Mouse (Mus musculus): ENCODE measurements around the gene Pln. TPM values are rescaled to one million over a fixed set of nuclear protein-coding genes. Genes with fewer than 3 reads are reported as not detected.

Pln gene
- total and polyA plus RNA-seq, 2 experiments = 0.09 TPM; not detected in 1

GRCm38 (mm10) chr10:53347787-53348755 is 10.6 kb downstream of the Pln start:
- peaks cover 27% of the 10 kb centered on the region for H3K36me3 ChIP-seq (ENCODE audit: control insufficient read depth, insufficient read depth, low read length)
- DNase-seq (ENCODE audit: extremely low read depth, low read depth, low spot score) = peak; percentile 78
- H3K9ac ChIP-seq (ENCODE audit: low read depth, low read length) = peak overlapping the region; percentile 49; the same call in 1 of the 2 replicates
- H3K79me2 ChIP-seq (ENCODE audit: control insufficient read depth, insufficient read depth, low read length) = peaks cover 10% of the 10 kb centered on the region; the same call in 1 of the 2 replicates
- WGBS = 28% methylated on average over 10 of the region's 10 CpGs
- peak overlapping the region; percentile 77 for H3K27ac ChIP-seq (replicated peaks; ENCODE audit: insufficient read depth, low read depth, low read length)
- H3K27me3 ChIP-seq (ENCODE audit: control insufficient read depth, insufficient read depth, low read length) = no peaks in the 10 kb centered on the region
- H3K4me1 ChIP-seq (ENCODE audit: control insufficient read depth, insufficient read depth, low read length) = peaks cover 19% of the 10 kb centered on the region
- no peak for TF ChIP-seq POLR2A (IDR thresholded peaks at IDR 0.05; ENCODE audit: extremely low read depth, insufficient read depth, low read length)
- peak; percentile 47 for TF ChIP-seq CTCF (IDR thresholded peaks at IDR 0.05; ENCODE audit: low read depth, low read length)
- peak overlapping the region; percentile 26; the same call in 1 of the 2 replicates for H3K4me3 ChIP-seq (ENCODE audit: insufficient read depth, low read depth, low read length)

GRCm38 (mm10) chr10:53349254-53349653 is 11.8 kb downstream of the Pln start:
- 63% methylated on average over 1 of the region's 1 CpGs for whole genome bisulfite sequencing
- TF ChIP-seq CTCF (IDR thresholded peaks at IDR 0.05; ENCODE audit: low read depth, low read length) (no peak), POLR2A (IDR thresholded peaks at IDR 0.05; ENCODE audit: extremely low read depth, insufficient read depth, low read length) (no peak)
- H3K27ac ChIP-seq (replicated peaks; ENCODE audit: insufficient read depth, low read depth, low read length) = no peak overlapping the region; the same call in 1 of the 2 replicates
- H3K79me2 ChIP-seq (ENCODE audit: control insufficient read depth, insufficient read depth, low read length) = peaks cover 13% of the 10 kb centered on the region; the same call in 1 of the 2 replicates
- H3K9ac ChIP-seq (ENCODE audit: low read depth, low read length) = no peak overlapping the region
- peaks cover 24% of the 10 kb centered on the region for H3K4me1 ChIP-seq (ENCODE audit: control insufficient read depth, insufficient read depth, low read length)
- H3K36me3 ChIP-seq (ENCODE audit: control insufficient read depth, insufficient read depth, low read length) = peaks cover 31% of the 10 kb centered on the region
- no peak overlapping the region for H3K4me3 ChIP-seq (ENCODE audit: insufficient read depth, low read depth, low read length)
- no peak for DNase-seq (ENCODE audit: extremely low read depth, low read depth, low spot score)
- no peaks in the 10 kb centered on the region for H3K27me3 ChIP-seq (ENCODE audit: control insufficient read depth, insufficient read depth, low read length)

GRCm38 (mm10) chr10:53353665-53354064 is 16.2 kb downstream of the Pln start:
- WGBS = 36% methylated on average over 3 of the region's 3 CpGs
- DNase-seq (ENCODE audit: extremely low read depth, low read depth, low spot score) = peak; percentile 27

GRCm38 (mm10) chr10:53359016-53359415 is 21.5 kb downstream of the Pln start:
- peak; percentile 68 for DNase-seq (ENCODE audit: extremely low read depth, low read depth, low spot score)

More at GRCm38 (mm10) chr10:53353665-53354064, 16.2 kb downstream of the Pln start:
- no peak overlapping the region; the same call in 1 of the 2 replicates for H3K27ac ChIP-seq (replicated peaks; ENCODE audit: insufficient read depth, low read depth, low read length)
- no peak overlapping the region for H3K9ac ChIP-seq (ENCODE audit: low read depth, low read length)
- no peaks in the 10 kb centered on the region for H3K27me3 ChIP-seq (ENCODE audit: control insufficient read depth, insufficient read depth, low read length)
- TF ChIP-seq POLR2A (IDR thresholded peaks at IDR 0.05; ENCODE audit: extremely low read depth, insufficient read depth, low read length) (no peak), CTCF (IDR thresholded peaks at IDR 0.05; ENCODE audit: low read depth, low read length) (no peak)
- H3K79me2 ChIP-seq (ENCODE audit: control insufficient read depth, insufficient read depth, low read length) = peaks cover 25% of the 10 kb centered on the region
- H3K4me3 ChIP-seq (ENCODE audit: insufficient read depth, low read depth, low read length) = no peak overlapping the region
- peaks cover 21% of the 10 kb centered on the region for H3K4me1 ChIP-seq (ENCODE audit: control insufficient read depth, insufficient read depth, low read length)
- H3K36me3 ChIP-seq (ENCODE audit: control insufficient read depth, insufficient read depth, low read length) = peaks cover 39% of the 10 kb centered on the region

GRCm38 (mm10) chr10:53364311-53364710 is 26.8 kb downstream of the Pln start:
- Histone ChIP-seq H3K79me2 (ENCODE audit: control insufficient read depth, insufficient read depth, low read length) (peaks cover 40% of the 10 kb centered on the region), H3K9ac (ENCODE audit: low read depth, low read length) (peak overlapping the region; percentile 2; the same call in 1 of the 2 replicates), H3K4me3 (ENCODE audit: insufficient read depth, low read depth, low read length) (no peak overlapping the region), H3K36me3 (ENCODE audit: control insufficient read depth, insufficient read depth, low read length) (peaks cover 14% of the 10 kb centered on the region; the same call in 1 of the 2 replicates), H3K27ac (replicated peaks; ENCODE audit: insufficient read depth, low read depth, low read length) (peak overlapping the region; percentile 75), H3K4me1 (ENCODE audit: control insufficient read depth, insufficient read depth, low read length) (peaks cover 28% of the 10 kb centered on the region), H3K27me3 (ENCODE audit: control insufficient read depth, insufficient read depth, low read length) (no peaks in the 10 kb centered on the region)
- no peak for TF ChIP-seq POLR2A (IDR thresholded peaks at IDR 0.05; ENCODE audit: extremely low read depth, insufficient read depth, low read length)
- no peak for TF ChIP-seq CTCF (IDR thresholded peaks at IDR 0.05; ENCODE audit: low read depth, low read length)
- DNase-seq (ENCODE audit: extremely low read depth, low read depth, low spot score) = peak; percentile 93

More at GRCm38 (mm10) chr10:53359016-53359415, 21.5 kb downstream of the Pln start:
- Histone ChIP-seq H3K4me1 (ENCODE audit: control insufficient read depth, insufficient read depth, low read length) (peaks cover 19% of the 10 kb centered on the region), H3K9ac (ENCODE audit: low read depth, low read length) (no peak overlapping the region), H3K79me2 (ENCODE audit: control insufficient read depth, insufficient read depth, low read length) (peaks cover 45% of the 10 kb centered on the region), H3K27ac (replicated peaks; ENCODE audit: insufficient read depth, low read depth, low read length) (no peak overlapping the region), H3K27me3 (ENCODE audit: control insufficient read depth, insufficient read depth, low read length) (no peaks in the 10 kb centered on the region), H3K4me3 (ENCODE audit: insufficient read depth, low read depth, low read length) (no peak overlapping the region), H3K36me3 (ENCODE audit: control insufficient read depth, insufficient read depth, low read length) (peaks cover 38% of the 10 kb centered on the region)
- no peak for TF ChIP-seq POLR2A (IDR thresholded peaks at IDR 0.05; ENCODE audit: extremely low read depth, insufficient read depth, low read length)
- TF ChIP-seq CTCF (IDR thresholded peaks at IDR 0.05; ENCODE audit: low read depth, low read length) = no peak
- 24% methylated on average over 3 of the region's 3 CpGs for WGBS

All from liver, adult 2 months (tissue).